Mouse (Mus musculus) ovary, postnatal 14 days (tissue): ENCODE measurements around the gene U2af1l4.
A peak's percentile ranks its signal among the peaks of the same experiment; 100 is the strongest.

Experiments used
- DNase-seq: peaks from one replicate; pipeline ENCODE4 v3.0.0; 2022; ENCODE audit warnings: low spot score

The U2af1l4 gene

DNA sequence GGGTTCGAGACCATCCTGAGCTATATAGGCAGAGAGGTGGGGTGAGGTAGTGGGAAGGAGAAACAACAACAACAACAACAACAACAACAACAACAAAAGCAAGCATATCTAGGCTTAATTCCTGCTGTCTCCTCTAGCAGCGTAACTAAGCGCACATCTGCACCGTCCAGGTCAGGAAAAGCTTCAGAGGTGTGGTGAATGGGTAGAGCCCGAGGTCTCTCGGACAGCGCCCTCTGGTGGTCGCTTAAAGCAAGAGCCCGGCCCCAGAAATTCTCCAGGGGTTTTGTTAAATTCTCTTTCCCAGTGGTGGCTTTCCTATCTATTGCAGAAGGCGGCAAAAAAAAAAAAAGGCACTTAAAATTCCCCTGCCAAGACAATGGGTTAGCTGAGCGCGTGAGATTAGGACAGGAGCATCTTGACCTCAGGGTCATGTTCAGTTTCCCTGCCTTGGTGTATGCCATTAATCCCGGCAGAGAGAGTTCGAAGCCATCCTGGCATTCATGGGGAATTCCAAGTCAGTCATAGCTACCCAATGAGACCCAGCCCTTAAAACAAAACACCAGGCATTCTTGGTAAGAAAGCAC is 50.5 kb downstream of the U2af1l4 start:
- peak; percentile 60 for DNase-seq

DNA sequence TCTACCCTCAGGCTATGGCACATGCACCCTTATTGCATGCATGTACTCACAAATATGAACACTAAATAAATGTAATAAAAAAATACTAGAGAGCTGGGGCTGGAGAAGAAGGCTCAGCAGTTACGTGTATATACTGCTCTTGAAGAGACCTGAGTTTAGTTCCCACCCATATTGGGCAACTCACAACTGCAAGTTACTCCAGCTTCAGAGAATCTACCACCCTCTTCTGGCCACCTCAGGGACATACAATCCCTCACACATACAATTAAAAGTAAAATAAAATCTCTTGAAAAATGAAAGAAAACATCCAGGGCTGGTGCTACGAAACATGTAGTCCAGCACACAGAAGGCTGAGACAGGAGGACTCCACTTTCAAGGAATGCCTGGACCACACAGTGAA is 51.4 kb downstream of the U2af1l4 start:
- no peak for DNase-seq
